Comparison of ENCODE assay signal across 15 mouse cellular contexts in the genomic region with DNA sequence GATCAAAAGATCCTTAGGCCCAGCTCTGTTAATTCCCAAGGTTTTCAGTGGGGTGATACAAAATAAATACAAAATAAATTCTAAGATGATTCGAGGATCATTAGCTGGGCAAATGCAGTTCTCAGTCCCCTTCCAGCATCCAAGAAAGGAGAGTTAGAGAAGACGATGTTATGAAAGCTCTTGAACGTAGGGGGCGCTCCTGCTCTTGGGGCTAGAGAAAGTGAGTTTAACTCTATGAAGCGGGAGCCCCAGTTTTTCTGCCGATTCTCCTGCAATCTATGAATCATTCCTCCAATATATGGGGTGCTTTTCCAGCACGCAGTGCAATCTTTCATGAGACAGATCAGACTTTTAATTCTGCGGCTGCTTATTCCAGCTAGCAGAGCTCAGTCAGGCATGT.
DNase-seq lines count a peak whose midpoint lies in the region; ATAC-seq and TF ChIP-seq lines count a peak whose summit lies in the region.
"Had no signal": no experiment of that assay in that cellular context is flagged by ENCODE, and none has a peak within 500 bp of the region (broad histone marks: within the 10 kb centered on the region; RNA-seq: fewer than 3 reads in every experiment).

No protein-coding gene starts in this region.

- no peak for TF ChIP-seq POLR2A in liver, adult 2 months (IDR thresholded peaks at IDR 0.05; ENCODE audit: extremely low read depth, insufficient read depth, low read length)

- H3K79me2 ChIP-seq in liver, adult 2 months (ENCODE audit: control insufficient read depth, insufficient read depth, low read length) = no peaks in the 10 kb centered on the region

- no peaks in the 10 kb centered on the region for H3K4me1 ChIP-seq in forebrain, postnatal 0 days (ENCODE audit: insufficient read depth)
- H3K4me1 ChIP-seq in forebrain, embryonic 11.5 days (replicated peaks; ENCODE audit: control insufficient read depth, insufficient read depth, low read length) = no peaks in the 10 kb centered on the region
- H3K4me1 ChIP-seq in liver, adult 2 months (ENCODE audit: control insufficient read depth, insufficient read depth, low read length) = no peaks in the 10 kb centered on the region
- no peaks in the 10 kb centered on the region for H3K4me1 ChIP-seq in ES-E14 (ENCODE audit: control insufficient read depth in 2 of 2, insufficient read depth in 2 of 2, low read length in 2 of 2, poor library complexity in 1 of 2)
- H3K4me1 ChIP-seq: embryonic facial prominence, embryonic 12.5 days; forebrain, embryonic 12.5 days; hindbrain, embryonic 15.5 days; liver, embryonic 15.5 days had no signal

- ATAC-seq in forebrain, postnatal 0 days = no peak
- ATAC-seq in forebrain, embryonic 11.5 days (replicated peaks; ENCODE audit: low FRiP score) = no peak
- no peak for ATAC-seq in granulocyte monocyte progenitor cell, adult 5-6 weeks (replicated peaks; ENCODE audit: poor library complexity, severe bottlenecking)

- no peak overlapping the region for H3K4me2 ChIP-seq in forebrain, postnatal 0 days (ENCODE audit: low read depth)
- H3K4me2 ChIP-seq in forebrain, embryonic 11.5 days (ENCODE audit: low read depth, low read length, severe bottlenecking) = no peak overlapping the region
- H3K4me2 ChIP-seq: embryonic facial prominence, embryonic 12.5 days; forebrain, embryonic 12.5 days; hindbrain, embryonic 15.5 days; liver, embryonic 15.5 days had no signal

- no peak overlapping the region for H3K27ac ChIP-seq in forebrain, postnatal 0 days (ENCODE audit: low read depth, low read length)
- no peak overlapping the region for H3K27ac ChIP-seq in forebrain, embryonic 11.5 days (ENCODE audit: low read depth, low read length)
- no peak overlapping the region for H3K27ac ChIP-seq in liver, adult 2 months (replicated peaks; ENCODE audit: insufficient read depth, low read depth, low read length)
- no peak overlapping the region for H3K27ac ChIP-seq in ES-E14 (ENCODE audit: insufficient read depth, low read depth, low read length, poor library complexity, severe bottlenecking)
- H3K27ac ChIP-seq: embryonic facial prominence, embryonic 12.5 days; forebrain, embryonic 12.5 days; hindbrain, embryonic 15.5 days; liver, embryonic 15.5 days had no signal

- H3K4me3 ChIP-seq in forebrain, postnatal 0 days (ENCODE audit: low read depth, low read length) = no peak overlapping the region
- no peak overlapping the region for H3K4me3 ChIP-seq in forebrain, embryonic 11.5 days (ENCODE audit: low read depth, low read length)
- no peak overlapping the region for H3K4me3 ChIP-seq in liver, adult 2 months (ENCODE audit: insufficient read depth, low read depth, low read length)
- H3K4me3 ChIP-seq in ES-E14 (ENCODE audit: insufficient read depth in 1 of 2, low read depth in 1 of 2, low read length in 2 of 2, poor library complexity in 1 of 2, severe bottlenecking in 1 of 2) = no peak overlapping the region
- H3K4me3 ChIP-seq: embryonic facial prominence, embryonic 12.5 days; forebrain, embryonic 12.5 days; hindbrain, embryonic 15.5 days; liver, embryonic 15.5 days had no signal

- no peak overlapping the region for H3K9ac ChIP-seq in forebrain, postnatal 0 days
- no peak overlapping the region for H3K9ac ChIP-seq in forebrain, embryonic 11.5 days (ENCODE audit: low read length)
- H3K9ac ChIP-seq in liver, adult 2 months (ENCODE audit: low read depth, low read length) = no peak overlapping the region
- H3K9ac ChIP-seq in ES-E14 (ENCODE audit: insufficient read depth, low read depth, low read length, poor library complexity, severe bottlenecking) = no peak overlapping the region
- H3K9ac ChIP-seq: embryonic facial prominence, embryonic 12.5 days; forebrain, embryonic 12.5 days; hindbrain, embryonic 15.5 days; liver, embryonic 15.5 days had no signal

- TF ChIP-seq CTCF in forebrain, postnatal 0 days (IDR thresholded peaks at IDR 0.05; ENCODE audit: low read depth) = peak; percentile 31; the same call in 1 of the 2 replicates
- 0 out of 2 replicates have a peak, but pooled peaks have one; percentile 7 for TF ChIP-seq CTCF in liver, adult 2 months (IDR thresholded peaks at IDR 0.05; ENCODE audit: low read depth, low read length)

- H3K9me3 ChIP-seq in forebrain, postnatal 0 days (ENCODE audit: low read length) = no peaks in the 10 kb centered on the region
- H3K9me3 ChIP-seq in forebrain, embryonic 11.5 days (ENCODE audit: control insufficient read depth, low read length) = no peaks in the 10 kb centered on the region
- no peaks in the 10 kb centered on the region for H3K9me3 ChIP-seq in ES-E14 (ENCODE audit: control insufficient read depth, insufficient read depth, low read depth, low read length)
- H3K9me3 ChIP-seq: embryonic facial prominence, embryonic 12.5 days; forebrain, embryonic 12.5 days; hindbrain, embryonic 15.5 days; liver, embryonic 15.5 days had no signal

- no peaks in the 10 kb centered on the region for H3K27me3 ChIP-seq in forebrain, postnatal 0 days (ENCODE audit: insufficient read depth, low read length)
- H3K27me3 ChIP-seq in forebrain, embryonic 11.5 days (ENCODE audit: control insufficient read depth, insufficient read depth, low read length) = no peaks in the 10 kb centered on the region
- H3K27me3 ChIP-seq in liver, adult 2 months (ENCODE audit: control insufficient read depth, insufficient read depth, low read length) = no peaks in the 10 kb centered on the region; the same call in 1 of the 2 replicates
- H3K27me3 ChIP-seq: embryonic facial prominence, embryonic 12.5 days; forebrain, embryonic 12.5 days; hindbrain, embryonic 15.5 days; liver, embryonic 15.5 days had no signal

- in situ Hi-C loops in ES-E14 (cut with MboI; ENCODE audit: low sequenced_read_pairs in 2 of 2, unreplicated experiment in 2 of 2) = loop anchor here in 1 of 2 experiments (25.0 kb wide), 1 partner anchor 375 kb away; no protein-coding TSS in a partner anchor

- H3K36me3 ChIP-seq in forebrain, postnatal 0 days (ENCODE audit: insufficient read depth) = no peaks in the 10 kb centered on the region
- no peaks in the 10 kb centered on the region for H3K36me3 ChIP-seq in forebrain, embryonic 11.5 days (ENCODE audit: control insufficient read depth, insufficient read depth, low read length)
- no peaks in the 10 kb centered on the region for H3K36me3 ChIP-seq in liver, adult 2 months (ENCODE audit: control insufficient read depth, insufficient read depth, low read length)
- H3K36me3 ChIP-seq in ES-E14 (ENCODE audit: control insufficient read depth, insufficient read depth, low read length, poor library complexity, severe bottlenecking) = no peaks in the 10 kb centered on the region
- H3K36me3 ChIP-seq: embryonic facial prominence, embryonic 12.5 days; forebrain, embryonic 12.5 days; G1E; hindbrain, embryonic 15.5 days; liver, embryonic 15.5 days had no signal

- WGBS in forebrain, postnatal 0 days = 63% methylated on average over 8 of the region's 8 CpGs
- 64% methylated on average over 8 of the region's 8 CpGs for WGBS in forebrain, embryonic 11.5 days
- 57% methylated on average over 8 of the region's 8 CpGs for whole genome bisulfite sequencing in liver, adult 2 months

- DNase-seq in forebrain, postnatal 0 days = no peak
- no peak for DNase-seq in forebrain, embryonic 11.5 days (ENCODE audit: low spot score)
- no peak for DNase-seq in liver, adult 2 months (ENCODE audit: extremely low read depth, low read depth, low spot score)
- no peak for DNase-seq in liver
- DNase-seq in ES-E14 (ENCODE audit: low read depth, low spot score) = peak; percentile 25
- DNase-seq in thymus, adult 18-20 months = peak; percentile 7 to 18
- DNase-seq in spleen, adult 12 weeks (ENCODE audit: low spot score) = no peak
- DNase-seq: gastrocnemius, postnatal 10 days; kidney, postnatal 14 days had no signal

TF ChIP-seq in ES-E14, 5 proteins besides CTCF, POLR2A, EP300 and RAD21:
- no peak for TF ChIP-seq ZC3H11A (IDR thresholded peaks at IDR 0.05; ENCODE audit: borderline replicate concordance, low read depth, low read length)
- TF ChIP-seq ZNF384 (IDR thresholded peaks at IDR 0.05; ENCODE audit: low read depth, low read length) = no peak
- TF ChIP-seq HCFC1 (IDR thresholded peaks at IDR 0.05; ENCODE audit: borderline replicate concordance, insufficient read depth, low read length) = no peak
- TF ChIP-seq MAFK (IDR thresholded peaks at IDR 0.05; ENCODE audit: insufficient read depth, low read depth, low read length) = no peak
- no peak for TF ChIP-seq CHD2 (IDR thresholded peaks at IDR 0.05; ENCODE audit: low read depth, low read length)

Comparison
In these comparisons a context has a peak if more than half of its experiments do, and no peak if none do; other contexts are left out.
1. DNase-seq: peak in ES-E14 (single experiment) and thymus, adult 18-20 months (2 of 2); none in forebrain, postnatal 0 days (single experiment), forebrain, embryonic 11.5 days (single experiment), liver, adult 2 months (single experiment), liver (single experiment) and spleen, adult 12 weeks (single experiment).